Mouse (Mus musculus): ENCODE data around the gene Iqcc. TPM values are rescaled to one million over a fixed set of nuclear protein-coding genes. Genes with fewer than 3 reads are reported as not detected.
A peak's percentile ranks its signal among the peaks of the same experiment; 100 is the strongest.

The Iqcc gene
- polyA plus RNA-seq, 1 experiment from 2014 or later: 30.6 TPM

GRCm38 (mm10) chr4:129620419-129621282 lies 1.8 kb upstream of the Iqcc start:
- 76% methylated on average over 11 of the region's 11 CpGs for WGBS
- Histone ChIP-seq H3K4me1 (peaks cover 37% of the 10 kb centered on the region), H3K9me3 (no peaks in the 10 kb centered on the region), H3K27ac (peak overlapping the region; percentile 68), H3K9ac (no peak overlapping the region), H3K36me3 (no peaks in the 10 kb centered on the region; the same call in none of the 2 replicates), H3K4me3 (no peak overlapping the region), H3K27me3 (no peaks in the 10 kb centered on the region), H3K4me2 (peak overlapping the region; percentile 11; the same call in 1 of the 2 replicates)
- ATAC-seq (ENCODE audit: borderline replicate concordance, extremely low read depth, low FRiP score, low TSS enrichment): no peak

DNA sequence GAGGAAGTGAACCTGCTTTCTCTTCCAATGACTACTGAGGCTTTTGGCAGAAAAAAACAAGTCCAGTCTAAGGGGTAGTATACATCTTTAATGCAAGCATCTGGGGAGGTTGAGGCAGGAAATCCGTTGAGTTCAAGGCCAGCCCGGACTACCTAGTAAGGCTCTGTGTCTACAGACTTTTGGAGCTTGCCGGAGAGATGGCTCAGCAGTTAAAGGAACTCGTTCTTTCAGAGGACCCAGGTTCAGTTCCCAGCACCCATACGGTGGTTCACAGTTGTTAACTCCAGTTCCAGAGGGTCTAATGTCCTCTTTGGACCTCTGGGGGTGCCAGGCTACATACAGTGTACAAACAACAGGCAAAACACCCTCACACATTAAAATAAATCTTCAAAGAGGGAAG lies 868 bp downstream of the Iqcc start:
- peak overlapping the region; percentile 86 for H3K4me2 ChIP-seq
- H3K27ac ChIP-seq: peak overlapping the region; percentile 83; the same call in 1 of the 2 replicates
- no peaks in the 10 kb centered on the region for H3K9me3 ChIP-seq
- H3K4me1 ChIP-seq: peaks cover 31% of the 10 kb centered on the region
- H3K9ac ChIP-seq: peak overlapping the region; percentile 78
- no peak for ATAC-seq (ENCODE audit: borderline replicate concordance, extremely low read depth, low FRiP score, low TSS enrichment)
- H3K27me3 ChIP-seq: no peaks in the 10 kb centered on the region
- no peaks in the 10 kb centered on the region; the same call in none of the 2 replicates for H3K36me3 ChIP-seq
- H3K4me3 ChIP-seq: peak overlapping the region; percentile 75
- WGBS: 91% methylated on average over 5 of the region's 5 CpGs

DNA sequence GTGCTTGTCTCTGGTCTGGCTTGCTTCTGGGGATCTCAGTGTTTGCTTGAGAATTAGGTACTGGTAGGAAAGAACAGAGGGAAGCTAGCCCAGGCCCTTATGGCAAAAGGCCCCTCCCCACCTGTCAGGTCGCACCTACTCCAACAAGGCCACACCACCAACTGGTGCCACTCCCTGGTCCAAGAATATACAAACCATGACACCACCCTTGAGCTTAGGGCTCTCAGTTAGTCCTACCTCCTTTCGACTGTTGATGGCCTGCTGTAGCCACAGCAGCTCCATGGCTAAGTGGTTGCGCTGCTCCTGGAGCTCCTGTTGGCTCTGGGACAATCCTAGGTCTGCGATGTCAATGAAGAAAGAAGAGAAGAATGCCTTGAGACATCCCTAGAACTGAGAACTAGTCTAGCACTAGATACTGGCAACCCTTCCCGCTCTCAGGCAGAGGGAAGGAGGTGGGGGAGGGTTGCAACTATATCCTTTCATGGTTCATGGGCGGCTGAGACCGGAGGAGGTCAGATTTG lies 1.7 kb downstream of the Iqcc start:
- H3K27me3 ChIP-seq: no peaks in the 10 kb centered on the region
- no peaks in the 10 kb centered on the region; the same call in none of the 2 replicates for H3K36me3 ChIP-seq
- no peak overlapping the region for H3K27ac ChIP-seq
- H3K9ac ChIP-seq: no peak overlapping the region
- no peak overlapping the region for H3K4me3 ChIP-seq
- no peak overlapping the region for H3K4me2 ChIP-seq
- peaks cover 22% of the 10 kb centered on the region for H3K4me1 ChIP-seq
- ATAC-seq (ENCODE audit: borderline replicate concordance, extremely low read depth, low FRiP score, low TSS enrichment): no peak
- H3K9me3 ChIP-seq: no peaks in the 10 kb centered on the region
- 89% methylated on average over 7 of the region's 7 CpGs for WGBS

DNA sequence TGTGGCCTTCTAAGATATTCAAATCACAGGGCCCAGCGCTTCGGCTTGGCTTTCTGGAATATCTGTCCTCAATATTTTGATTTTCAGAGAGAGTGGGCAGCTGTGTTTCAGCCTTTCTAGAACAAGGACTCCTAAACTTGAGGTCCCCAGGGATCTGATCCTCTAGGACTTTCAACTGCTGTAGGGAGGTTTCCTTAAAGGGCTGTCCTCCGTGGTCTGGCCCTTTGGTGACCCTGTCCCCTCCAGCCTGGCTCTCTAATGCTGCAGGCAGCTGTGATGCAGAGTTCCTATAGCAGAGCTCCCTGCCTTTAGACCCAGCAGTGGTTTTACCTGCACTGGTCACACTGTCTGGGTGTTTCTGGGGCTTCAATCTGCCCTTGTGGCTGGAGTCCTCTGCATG lies 2.3 kb downstream of the Iqcc start:
- ATAC-seq (ENCODE audit: borderline replicate concordance, extremely low read depth, low FRiP score, low TSS enrichment): no peak
- 89% methylated on average over 3 of the region's 3 CpGs for WGBS

GRCm38 (mm10) chr4:129615801-129616290 lies 3.1 kb downstream of the Iqcc start:
- no peak overlapping the region for H3K9ac ChIP-seq
- no peaks in the 10 kb centered on the region for H3K9me3 ChIP-seq
- H3K4me1 ChIP-seq: peaks cover 19% of the 10 kb centered on the region
- no peak overlapping the region for H3K4me2 ChIP-seq
- no peaks in the 10 kb centered on the region for H3K27me3 ChIP-seq
- 89% methylated on average over 9 of the region's 9 CpGs for WGBS
- no peak overlapping the region for H3K27ac ChIP-seq
- H3K4me3 ChIP-seq: no peak overlapping the region
- ATAC-seq (ENCODE audit: borderline replicate concordance, extremely low read depth, low FRiP score, low TSS enrichment): no peak
- H3K36me3 ChIP-seq: no peaks in the 10 kb centered on the region; the same call in none of the 2 replicates

More for the DNA sequence above, 2.3 kb downstream of the Iqcc start:
- H3K4me2 ChIP-seq: no peak overlapping the region
- H3K9me3 ChIP-seq: no peaks in the 10 kb centered on the region
- H3K4me3 ChIP-seq: no peak overlapping the region
- peaks cover 19% of the 10 kb centered on the region for H3K4me1 ChIP-seq
- H3K27ac ChIP-seq: no peak overlapping the region
- H3K36me3 ChIP-seq: no peaks in the 10 kb centered on the region; the same call in none of the 2 replicates
- H3K9ac ChIP-seq: no peak overlapping the region
- H3K27me3 ChIP-seq: no peaks in the 10 kb centered on the region

DNA sequence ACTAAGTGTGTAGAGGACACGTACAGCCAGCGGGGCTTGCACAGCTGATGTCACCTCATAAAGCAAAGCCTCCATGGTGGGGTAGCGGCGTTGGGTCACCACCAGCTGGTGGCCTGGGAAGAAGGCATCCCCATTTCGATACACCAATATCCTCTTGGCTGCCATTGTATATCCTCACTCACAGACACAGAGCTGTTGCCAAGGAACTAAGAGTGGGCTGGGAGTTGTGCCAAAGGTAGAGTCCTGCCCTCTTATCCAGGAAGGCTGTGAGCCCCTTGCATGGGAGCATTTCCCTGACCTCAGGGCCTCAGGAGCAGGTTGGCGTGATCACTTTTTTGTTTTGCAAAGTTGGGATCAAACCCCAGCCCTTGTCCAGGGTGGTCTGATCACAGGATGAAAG lies 4.8 kb downstream of the Iqcc start, which contains the start of gene Dcdc2b:
Dcdc2b (minus strand) TSS at position 165 of the 400 bp plus-strand sequence.
- Histone ChIP-seq H3K36me3 (no peaks in the 10 kb centered on the region; the same call in none of the 2 replicates), H3K9me3 (no peaks in the 10 kb centered on the region), H3K4me2 (no peak within 1 kb of the TSS), H3K4me3 (no peak within 1 kb of the TSS), H3K27me3 (no peaks in the 10 kb centered on the region), H3K4me1 (peaks cover 16% of the 10 kb centered on the region), H3K9ac (no peak within 1 kb of the TSS), H3K27ac (no peak within 1 kb of the TSS)
- no peak for ATAC-seq (ENCODE audit: borderline replicate concordance, extremely low read depth, low FRiP score, low TSS enrichment)
- WGBS: 62% methylated on average over 6 of the region's 6 CpGs

DNA sequence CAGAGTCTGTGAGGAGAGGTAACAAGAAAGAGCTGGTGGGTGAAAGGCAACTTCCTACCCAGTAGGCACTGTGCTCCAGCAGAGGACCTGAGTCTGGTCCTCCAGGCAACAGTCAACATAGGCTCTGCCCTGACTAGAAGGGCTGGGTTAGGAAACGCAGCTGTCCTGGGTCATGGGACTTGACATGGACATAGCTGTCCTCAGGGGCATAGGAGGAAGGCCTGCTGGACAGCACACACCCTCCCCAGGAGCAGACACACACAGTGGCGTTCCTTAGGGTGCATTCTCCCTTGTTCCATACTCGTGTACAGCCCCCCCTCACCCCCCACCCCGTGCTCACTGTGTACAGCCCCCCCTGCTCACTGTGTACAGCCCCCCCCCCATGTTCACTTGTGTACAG lies 8.4 kb downstream of the Iqcc start:
- peaks cover 26% of the 10 kb centered on the region for H3K36me3 ChIP-seq
- H3K9ac ChIP-seq: no peak overlapping the region
- ATAC-seq (ENCODE audit: borderline replicate concordance, extremely low read depth, low FRiP score, low TSS enrichment): 0 out of 2 replicates have a peak, but pooled peaks have one; percentile 4
- no peak overlapping the region for H3K4me3 ChIP-seq
- 66% methylated on average over 4 of the region's 4 CpGs for WGBS
- no peak overlapping the region for H3K4me2 ChIP-seq
- no peak overlapping the region for H3K27ac ChIP-seq
- H3K9me3 ChIP-seq: no peaks in the 10 kb centered on the region
- H3K4me1 ChIP-seq: peaks cover 10% of the 10 kb centered on the region; the same call in 1 of the 2 replicates
- H3K27me3 ChIP-seq: no peaks in the 10 kb centered on the region

- H3K27ac ChIP-seq: no peak overlapping the region
- no peak overlapping the region for H3K4me3 ChIP-seq
- H3K4me1 ChIP-seq: peaks cover 10% of the 10 kb centered on the region; the same call in 1 of the 2 replicates
- no peaks in the 10 kb centered on the region for H3K9me3 ChIP-seq
- ATAC-seq (ENCODE audit: borderline replicate concordance, extremely low read depth, low FRiP score, low TSS enrichment): peak; percentile 20; the same call in 1 of the 2 replicates
- H3K27me3 ChIP-seq: no peaks in the 10 kb centered on the region
- no peak overlapping the region for H3K9ac ChIP-seq
- 81% methylated on average over 4 of the region's 4 CpGs for WGBS
- no peak overlapping the region for H3K4me2 ChIP-seq
- peaks cover 30% of the 10 kb centered on the region for H3K36me3 ChIP-seq
Measured at GRCm38 (mm10) chr4:129610026-129610425, 8.9 kb downstream of the Iqcc start.

DNA sequence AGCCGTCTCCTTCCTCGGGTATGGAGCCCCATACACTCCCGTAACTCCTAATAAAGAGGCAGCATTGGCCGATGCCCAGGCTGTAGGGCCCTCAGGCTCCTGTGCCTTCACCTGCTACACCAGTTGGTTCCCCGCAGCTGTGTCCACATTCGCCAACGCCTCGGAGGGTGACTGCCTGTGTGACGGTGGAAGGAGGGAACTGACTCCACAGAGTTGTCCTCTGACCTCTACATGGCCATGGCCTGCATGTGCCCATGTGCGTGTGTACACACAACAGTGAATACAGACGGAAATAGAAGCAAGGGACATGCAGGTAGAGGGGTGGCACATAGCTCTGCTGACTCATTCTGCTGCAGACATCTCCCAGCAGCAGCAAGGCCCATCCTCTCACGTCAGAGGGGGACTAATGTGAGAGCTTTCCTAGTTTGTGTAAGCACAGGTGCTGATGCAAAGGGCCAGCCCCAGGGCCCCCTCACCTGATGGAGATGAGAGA lies 9.7 kb downstream of the Iqcc start:
- H3K4me1 ChIP-seq: peaks cover 7% of the 10 kb centered on the region; the same call in 1 of the 2 replicates
- H3K4me3 ChIP-seq: no peak overlapping the region
- peaks cover 38% of the 10 kb centered on the region for H3K36me3 ChIP-seq
- H3K9ac ChIP-seq: no peak overlapping the region
- no peaks in the 10 kb centered on the region for H3K27me3 ChIP-seq
- no peak overlapping the region for H3K4me2 ChIP-seq
- H3K27ac ChIP-seq: no peak overlapping the region
- H3K9me3 ChIP-seq: no peaks in the 10 kb centered on the region
- 77% methylated on average over 12 of the region's 12 CpGs for WGBS
- ATAC-seq (ENCODE audit: borderline replicate concordance, extremely low read depth, low FRiP score, low TSS enrichment): 0 out of 2 replicates have a peak, but pooled peaks have one; percentile 19

DNA sequence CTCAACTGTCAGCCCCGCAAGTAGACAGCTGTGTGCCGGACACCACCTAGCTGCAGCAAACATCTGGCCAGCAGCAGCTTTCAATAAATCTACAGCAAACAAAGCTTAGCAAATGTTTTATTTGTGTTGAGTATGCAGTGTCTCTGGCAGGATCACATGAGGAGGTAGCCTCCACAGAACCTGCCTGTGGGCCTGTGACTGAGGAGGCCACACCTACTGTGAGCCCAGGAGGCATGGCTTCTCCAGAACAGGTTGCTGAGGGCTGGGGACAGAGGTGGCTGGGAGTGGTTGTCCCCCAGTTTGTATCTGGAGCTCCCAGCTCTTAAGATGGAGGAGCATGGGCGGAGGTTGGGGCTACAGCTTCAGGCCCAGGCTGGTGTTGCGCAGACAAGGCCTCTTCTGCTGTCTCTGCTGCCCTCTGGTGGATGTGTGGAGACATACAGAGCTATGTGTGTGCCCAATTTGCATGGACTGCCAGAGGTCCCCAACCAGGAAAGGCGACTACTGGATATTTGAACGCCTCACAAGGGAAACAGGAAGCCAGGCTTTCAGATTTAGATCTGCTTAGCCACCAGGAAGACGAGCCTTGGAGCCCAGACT lies 10.4 kb downstream of the Iqcc start:
- Histone ChIP-seq H3K27me3 (no peaks in the 10 kb centered on the region), H3K27ac (peak overlapping the region; percentile 13; the same call in 1 of the 2 replicates), H3K9me3 (no peaks in the 10 kb centered on the region), H3K4me2 (no peak overlapping the region), H3K36me3 (peaks cover 45% of the 10 kb centered on the region), H3K4me1 (0 out of 2 replicates have a peak, but pooled peaks cover under 1% of the 10 kb centered on the region), H3K9ac (no peak overlapping the region), H3K4me3 (no peak overlapping the region)
- ATAC-seq (ENCODE audit: borderline replicate concordance, extremely low read depth, low FRiP score, low TSS enrichment): peak; percentile 68; the same call in 1 of the 2 replicates
- 30% methylated on average over 7 of the region's 7 CpGs for WGBS

Data from lung, embryonic 15.5 days (tissue).